Mouse (Mus musculus) hindbrain, embryonic 14.5 days (tissue): ENCODE measurements around the gene Gm20865. TPM values are rescaled to one million over a fixed set of nuclear protein-coding genes. Genes with fewer than 3 reads are reported as not detected.
"Not testable (repeated sequence)": the region's sequence is repeated elsewhere in the genome, so short reads cannot be mapped to it uniquely, and the experiment has no call there.

ENCODE experiments used
- ATAC-seq: fragments of 200-750 bp; cut with Nextera tagmentation; 2 replicates; pipeline ENCODE4 v1.8.0; 2017; ENCODE audit warnings: moderate number of reproducible peaks, mild to moderate bottlenecking, moderate TSS enrichment, moderate library complexity; ENCODE audit not compliant: low FRiP score
- DNase-seq: peaks from one replicate; pipeline ENCODE4 v3.0.0-alpha.2; 2015; ENCODE audit warnings: low spot score
- H3K27ac ChIP-seq: fragments of 300-500 bp; sonication (generic); 2 replicates; pipeline ENCODE4 v1.5.1; 2014; ENCODE audit warnings: mild to moderate bottlenecking, moderate library complexity
- H3K27me3 ChIP-seq: fragments of 300-500 bp; sonication (generic); 2 replicates; pipeline ENCODE4 v1.6.1; 2014; ENCODE audit warnings: mild to moderate bottlenecking, low read length, mixed read lengths; ENCODE audit not compliant: control insufficient read depth, insufficient read depth
- H3K36me3 ChIP-seq: fragments of 300-500 bp; sonication (generic); replicated peaks from 2 replicates; pipeline ENCODE4 v1.6.1; 2014; ENCODE audit not compliant: control insufficient read depth, insufficient read depth
- H3K4me1 ChIP-seq: fragments of 300-500 bp; sonication (generic); replicated peaks from 2 replicates; pipeline ENCODE4 v1.6.1; 2014; ENCODE audit warnings: antibody characterized with exemption, low read length, mixed read lengths; ENCODE audit not compliant: control insufficient read depth, insufficient read depth
- H3K4me2 ChIP-seq: fragments of 300-500 bp; sonication (generic); replicated peaks from 2 replicates; pipeline ENCODE4 v1.6.1; 2014; ENCODE audit warnings: mild to moderate bottlenecking, moderate library complexity
- H3K4me3 ChIP-seq: fragments of 300-500 bp; sonication (generic); replicated peaks from 2 replicates; pipeline ENCODE4 v1.5.1; 2014; ENCODE audit warnings: mild to moderate bottlenecking, low read length
- H3K9ac ChIP-seq: fragments of 300-500 bp; sonication (generic); 2 replicates; pipeline ENCODE4 v1.6.1; 2014
- H3K9me3 ChIP-seq: fragments of 300-500 bp; sonication (generic); 2 replicates; pipeline ENCODE4 v1.6.1; 2016; ENCODE audit warnings: low read length; ENCODE audit not compliant: control insufficient read depth
- WGBS: fragments of 180-500 bp; shearing (Covaris S2); extraction: QIAGEN DNeasy Blood & Tissue Kit; methylation state at CpG from one replicate; pipeline ENCODE4 v1.1.7; 2014; 5-methylcytosine and 5-hydroxymethylcytosine counted together
- polyA plus RNA-seq: library from polyadenylated mRNA; unstranded; fragments of >200 nt; fragmentation: Nextera tagmentation; extraction: Ambion mirVana; gene quantifications from 2 replicates; pipeline ENCODE4 v1.2.1, GENCODE M21; 2014

Gene Gm20865
- not detected in 2 replicates for polyA plus RNA-seq

DNA sequence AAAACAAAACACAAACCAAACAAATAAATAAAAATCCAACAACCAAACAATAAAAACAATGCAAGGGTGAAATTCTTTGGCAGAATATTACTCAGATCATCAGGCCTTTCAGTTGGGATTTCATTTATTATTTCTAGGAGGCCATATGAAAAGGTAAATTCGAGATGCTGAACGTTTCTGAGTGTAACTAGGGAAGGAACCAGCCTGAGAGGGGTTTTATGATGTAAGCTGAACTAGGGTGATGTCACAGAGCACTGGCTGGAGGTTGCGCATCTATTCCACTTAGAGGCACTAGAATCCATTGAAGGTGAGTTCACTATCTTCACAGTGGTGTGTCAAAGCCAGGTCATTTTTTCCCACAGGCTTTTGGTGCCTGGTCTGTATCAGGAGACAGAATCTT, at the start of gene Gm20865:
Gm20865 (plus strand) TSS at position 301 of the 400 bp plus-strand sequence.
- not testable (repeated sequence) for H3K4me2 ChIP-seq, H3K9ac ChIP-seq, H3K27me3 ChIP-seq, H3K4me1 ChIP-seq, ATAC-seq, DNase-seq, H3K9me3 ChIP-seq, H3K27ac ChIP-seq, H3K4me3 ChIP-seq, H3K36me3 ChIP-seq
- WGBS, result no CpG with 5 or more reads among the region's 3 CpGs

Other genes with a start within 250 kb of the Gm20865 start
- gene Gm29866, start 247.9 kb upstream of the Gm20865 start, polyA plus RNA-seq, result not detected in 2 replicates
- gene Gm20909, start 77.0 kb upstream of the Gm20865 start, polyA plus RNA-seq, result not detected in 2 replicates